Mouse (Mus musculus) heart, postnatal 14 days (tissue): ENCODE measurements at regions not wholly inside any gene's neighbourhood (a gene's known extent, or its start where the extent isn't known, plus 50 kb on each side); places are given as distances from the start of the nearest gene placed in this dataset.
A peak's percentile ranks its signal among the peaks of the same experiment; 100 is the strongest.

Experiments
- DNase-seq, 2 experiments: peaks; one replicate each; pipeline ENCODE4 v3.0.0; 2021 to 2022
- intact Hi-C: fragments of 180-260 bp; cut with DNase I; formaldehyde crosslinking; loops from one replicate; pipeline ENCODE4 v1.15.1; 2025

DNA sequence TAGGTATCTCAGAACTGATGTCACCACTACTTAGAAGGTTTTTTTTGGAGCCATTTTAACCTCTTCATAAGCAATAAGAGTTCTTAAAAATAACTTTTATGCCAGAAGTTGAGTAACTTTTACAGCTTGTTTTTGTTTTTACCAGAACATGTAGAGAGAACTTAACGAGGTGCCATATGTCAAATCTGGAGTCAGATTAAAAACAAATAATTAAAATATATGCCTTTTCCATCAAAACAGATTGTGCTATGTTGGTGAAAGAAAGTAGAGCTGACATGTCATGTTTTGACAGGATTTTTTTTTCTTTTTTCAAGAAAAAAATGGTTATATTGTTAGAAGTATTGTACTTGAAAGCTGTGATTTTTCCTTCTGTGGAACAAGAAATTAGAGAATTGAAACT, 349.4 kb downstream of the Dcdc2c start:
- DNase-seq = no peak
- intact Hi-C loops = no loop called here

DNA sequence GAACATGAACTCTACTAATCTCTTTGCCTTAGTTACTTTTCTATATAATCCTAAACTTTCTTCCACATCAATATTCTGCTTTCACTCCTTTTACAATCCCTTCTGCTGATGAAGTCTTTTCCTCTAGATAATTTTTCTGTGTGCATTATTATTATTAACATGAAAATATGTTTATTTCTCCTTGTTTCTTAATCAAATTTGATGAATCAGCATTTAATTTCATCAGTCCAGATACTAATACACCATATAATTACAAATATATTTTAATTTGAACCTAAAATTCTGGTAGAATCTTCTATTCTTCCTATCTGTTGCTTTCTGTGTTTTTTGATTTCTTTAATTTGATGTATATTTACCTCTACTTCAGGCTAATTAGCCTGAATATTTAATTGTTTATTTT, 365.5 kb downstream of the Dcdc2c start:
- DNase-seq = no peak
- intact Hi-C loops = no loop called here

DNA sequence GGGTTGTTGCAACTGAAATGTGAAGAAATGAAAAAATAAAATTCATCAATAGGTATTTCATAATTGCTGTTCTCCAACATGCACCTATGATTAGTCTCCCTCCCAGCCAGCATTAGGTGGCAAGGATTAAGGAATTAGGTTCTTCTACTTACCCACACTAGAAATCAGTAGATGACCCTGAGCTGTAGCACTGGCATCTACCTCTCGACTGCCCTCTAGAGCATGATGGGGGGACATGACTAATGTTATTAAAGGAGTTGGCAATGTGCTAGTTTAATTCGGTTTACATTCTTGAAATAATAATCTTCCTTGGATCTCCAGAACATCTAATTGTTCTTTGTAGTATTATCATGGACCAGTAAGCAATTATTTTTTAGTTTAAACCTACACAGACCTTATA, 370.9 kb downstream of the Dcdc2c start:
- intact Hi-C loops = no loop called here
- no peak for DNase-seq

DNA sequence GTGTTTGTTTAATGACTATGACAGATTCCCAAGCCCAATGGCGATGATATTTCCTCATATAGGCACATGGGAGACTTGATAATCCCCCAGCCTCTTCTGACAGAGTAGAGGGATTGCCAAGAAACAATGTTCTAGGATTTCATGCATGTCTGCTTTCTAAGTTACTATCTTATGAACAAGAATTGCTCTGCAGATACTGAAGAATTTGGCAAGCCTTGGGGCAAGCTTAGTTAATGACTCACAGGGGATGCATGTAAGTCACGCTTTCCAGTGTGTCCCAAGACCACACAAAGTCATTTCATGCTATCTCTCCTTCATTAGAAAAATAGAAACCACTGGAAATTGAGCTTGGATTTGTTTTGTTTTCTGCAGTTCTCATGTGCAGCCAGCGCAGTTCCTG, 376.2 kb downstream of the Dcdc2c start:
- DNase-seq = peak in 1 of 2 experiments; percentile 1
- intact Hi-C loops = no loop called here

DNA sequence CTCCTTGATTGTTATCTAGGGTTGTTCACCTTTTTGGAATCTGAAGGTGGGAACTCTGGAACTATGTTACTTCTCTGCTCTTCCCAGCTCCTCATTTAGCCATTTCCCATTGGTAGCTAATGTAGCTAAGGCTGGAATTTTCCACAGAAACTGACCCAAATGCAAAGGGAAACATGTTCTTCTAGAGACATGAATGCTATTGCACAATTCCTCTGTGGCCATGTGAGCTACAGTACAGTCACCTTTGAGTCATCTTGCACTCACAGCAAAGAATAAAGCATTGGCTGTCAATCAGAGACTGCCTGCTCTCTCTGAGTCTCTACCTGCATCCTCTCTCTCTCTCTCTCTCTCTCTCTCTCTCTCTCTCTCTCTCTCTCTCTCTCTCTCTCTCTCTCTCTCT, 378.1 kb downstream of the Dcdc2c start:
- intact Hi-C loops = no loop called here

DNA sequence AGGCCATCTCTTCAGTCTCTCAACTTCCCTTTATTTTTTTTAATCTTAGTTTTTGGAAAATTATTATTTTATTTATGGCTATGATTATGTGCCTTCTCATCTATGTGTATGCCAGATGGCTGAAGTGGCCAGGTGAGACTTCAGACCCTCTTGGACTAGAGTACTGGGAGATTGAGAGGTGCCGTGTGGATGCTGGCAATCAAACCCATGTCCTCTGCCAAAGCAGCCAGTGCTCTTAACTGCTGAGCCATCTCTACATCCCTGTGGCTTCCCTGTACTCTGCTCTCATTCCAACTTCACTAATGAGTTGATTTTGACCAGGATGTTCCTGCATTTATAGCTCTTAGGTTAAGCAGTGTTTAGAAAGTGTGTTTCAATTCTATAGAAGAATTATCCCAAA, 393.4 kb downstream of the Dcdc2c start:
- DNase-seq = no peak
- intact Hi-C loops = no loop called here

More for the DNA sequence above, 378.1 kb downstream of the Dcdc2c start:
- no peak for DNase-seq

DNA sequence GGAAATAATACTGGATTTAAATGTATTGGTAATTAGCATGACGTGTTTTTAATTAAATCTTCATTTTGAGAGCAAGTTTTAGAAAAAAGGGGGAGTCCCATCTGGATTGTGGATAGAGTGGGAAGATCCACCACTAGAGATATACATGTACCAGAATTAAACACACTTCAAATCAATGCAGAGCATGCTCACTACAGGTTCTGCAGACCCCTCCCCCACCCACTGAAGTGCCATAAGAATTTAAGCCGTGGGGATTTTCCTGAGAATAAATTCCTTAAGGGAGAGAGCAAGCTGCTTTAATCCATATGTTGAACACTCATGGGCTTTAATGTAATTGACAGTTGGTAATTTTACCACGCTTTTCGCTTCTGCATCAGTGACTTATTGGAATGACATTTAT, 401.4 kb downstream of the Dcdc2c start:
- no peak for DNase-seq
- intact Hi-C loops = no loop called here

DNA sequence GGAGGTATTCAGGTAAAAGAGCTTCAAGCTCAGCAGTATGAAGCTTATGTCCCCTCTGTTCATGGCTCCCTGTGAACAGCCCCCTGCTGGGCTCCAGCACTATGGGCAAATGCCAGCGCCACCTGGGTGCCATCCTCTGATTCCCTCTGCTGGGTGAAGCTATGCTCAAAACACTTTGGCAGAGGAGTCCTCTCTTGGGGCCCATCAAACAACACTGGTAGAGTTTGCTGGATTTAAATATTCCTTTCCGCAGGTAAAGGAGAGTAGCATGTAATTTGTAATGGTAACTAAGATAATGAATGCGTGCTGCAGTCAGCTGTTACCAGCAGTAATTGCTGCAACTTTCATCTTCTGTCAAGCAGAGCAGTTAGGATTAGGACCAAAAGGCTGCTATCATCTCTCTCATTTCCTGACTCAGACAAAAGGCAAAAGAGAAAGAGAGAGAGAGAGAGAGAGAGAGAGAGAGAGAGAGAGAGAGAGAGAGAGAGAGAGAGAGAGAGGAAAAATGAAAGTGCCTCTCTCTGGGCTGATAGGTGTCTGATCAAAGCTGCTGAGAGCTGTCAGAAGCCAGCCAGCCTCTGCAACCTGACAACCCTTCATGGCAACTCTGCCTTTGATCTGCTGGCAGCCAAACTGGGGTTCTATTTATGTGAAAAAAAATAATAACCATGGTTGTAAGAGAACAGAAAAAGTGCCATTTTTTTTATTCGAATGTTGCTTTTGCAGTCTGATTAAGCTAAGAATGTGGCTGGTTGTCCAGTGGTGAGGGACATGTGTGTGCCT, 416.2 kb downstream of the Dcdc2c start:
- intact Hi-C loops = no loop called here
- DNase-seq = no peak

DNA sequence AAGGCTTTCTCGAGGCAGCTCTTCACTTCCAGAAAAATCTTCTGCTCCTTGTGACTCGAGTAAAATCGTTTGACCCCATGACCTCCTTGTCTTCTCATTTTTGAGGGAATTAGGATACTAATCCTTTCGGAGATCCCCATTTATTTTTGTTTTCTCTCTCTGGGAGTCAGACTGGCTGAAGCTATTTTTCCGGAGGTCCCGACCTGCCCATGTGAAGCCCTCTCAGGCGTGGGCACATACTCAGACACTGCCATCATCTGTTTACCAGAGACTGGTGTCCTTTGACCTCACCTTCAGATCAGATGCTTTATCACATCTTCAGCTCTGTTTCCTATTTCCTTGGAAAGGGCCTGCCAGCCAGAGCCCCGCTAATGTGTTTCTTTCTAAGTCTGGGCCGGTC, 429.4 kb downstream of the Dcdc2c start:
- intact Hi-C loops = no loop called here
- no peak for DNase-seq

DNA sequence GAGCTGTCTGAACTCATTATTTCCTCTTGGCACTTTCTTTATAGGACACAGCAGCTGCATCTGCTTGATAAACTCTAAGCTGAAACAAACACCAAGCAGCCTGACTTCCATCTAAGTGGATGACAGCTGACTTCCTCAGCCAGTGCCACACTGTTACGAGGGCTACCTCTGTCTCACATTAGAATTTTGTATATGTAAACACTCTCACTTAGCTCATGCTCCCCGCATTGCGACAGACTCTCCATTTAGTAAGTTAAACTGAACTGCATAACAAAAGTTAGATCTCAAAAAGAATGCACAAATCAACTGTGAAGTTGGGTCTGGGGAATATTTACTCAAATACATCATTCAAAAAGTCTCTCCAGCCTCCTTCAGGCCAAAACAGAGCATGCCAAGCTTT, 432.1 kb downstream of the Dcdc2c start:
- intact Hi-C loops = no loop called here
- peak; percentile 1 to 2 for DNase-seq

DNA sequence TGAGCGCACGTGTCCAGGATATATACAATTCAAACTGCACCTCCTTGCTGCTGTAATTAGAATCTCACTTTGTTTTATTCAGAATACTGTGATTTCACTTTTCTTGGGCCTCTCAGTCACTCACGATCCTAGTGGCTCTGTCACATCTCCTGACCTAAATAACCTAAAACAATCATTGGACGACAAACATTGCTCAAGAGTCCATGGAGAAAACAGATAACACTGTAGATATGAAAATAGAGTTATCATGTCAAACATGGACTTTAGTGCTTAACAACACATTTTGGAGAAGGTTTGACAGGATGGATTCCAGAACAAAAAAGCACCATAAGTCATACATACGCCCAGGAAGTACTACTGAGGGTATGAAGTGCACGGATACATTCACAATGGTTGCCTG, 461.5 kb downstream of the Dcdc2c start:
- intact Hi-C loops = no loop called here
- no peak for DNase-seq

DNA sequence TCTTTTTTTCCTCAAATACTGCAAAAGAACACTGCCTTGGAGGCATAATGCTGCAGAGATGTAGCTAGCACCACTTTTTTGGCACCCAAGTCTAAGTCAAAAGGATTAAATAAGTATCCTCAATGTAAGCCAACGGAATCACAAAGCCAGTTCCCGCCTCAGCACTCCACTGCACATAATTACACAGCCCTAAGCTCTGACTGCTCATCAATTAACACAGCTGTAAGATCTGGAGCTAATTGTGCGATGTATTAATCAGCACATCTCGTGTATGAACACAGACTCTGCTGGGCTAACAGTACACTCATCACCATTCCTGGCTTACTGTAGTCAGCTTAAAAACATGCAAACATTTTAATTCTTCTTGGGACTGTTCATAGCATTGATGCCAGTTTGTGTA, 466.7 kb downstream of the Dcdc2c start:
- no peak for DNase-seq
- intact Hi-C loops = no loop called here

DNA sequence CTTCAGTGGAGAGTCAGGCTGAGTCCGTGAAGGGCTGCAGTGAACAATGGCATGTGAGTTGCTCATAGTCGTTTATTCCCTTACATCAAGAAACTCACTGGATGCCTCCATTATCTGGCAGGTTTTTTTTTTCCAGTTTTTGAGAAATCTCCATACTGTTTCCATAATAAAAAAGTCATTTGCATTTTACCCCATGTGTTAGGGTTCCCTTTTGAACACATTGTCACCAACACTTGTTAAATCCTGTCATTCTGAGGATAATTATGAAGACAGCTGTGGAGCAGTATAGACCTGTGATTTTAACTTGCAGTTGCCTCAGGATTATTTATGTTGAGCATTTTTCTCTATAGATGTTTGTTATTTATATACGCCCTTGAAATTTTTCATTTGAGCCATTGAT, 475.6 kb downstream of the Dcdc2c start:
- no peak for DNase-seq
- intact Hi-C loops = no loop called here

DNA sequence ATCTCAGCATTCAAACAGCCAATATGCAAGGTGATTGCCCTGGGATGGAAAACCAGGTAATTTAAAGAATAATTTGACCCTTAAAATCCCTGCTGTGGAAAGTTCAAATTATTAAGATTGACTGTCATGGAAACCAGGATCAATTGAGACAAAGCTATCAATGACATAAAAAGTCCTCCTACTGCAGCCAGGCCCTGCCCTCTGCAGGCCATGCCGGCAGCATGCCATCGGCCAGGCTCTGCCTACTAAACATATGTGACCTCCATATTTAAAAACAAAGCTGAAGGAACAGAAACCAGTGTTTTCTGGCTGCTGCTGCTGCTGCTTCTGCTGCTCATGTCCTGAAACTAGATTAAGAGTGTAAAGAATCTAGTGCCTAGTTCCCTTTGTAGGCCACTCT, 483.6 kb downstream of the Dcdc2c start:
- intact Hi-C loops = no loop called here
- DNase-seq = no peak

DNA sequence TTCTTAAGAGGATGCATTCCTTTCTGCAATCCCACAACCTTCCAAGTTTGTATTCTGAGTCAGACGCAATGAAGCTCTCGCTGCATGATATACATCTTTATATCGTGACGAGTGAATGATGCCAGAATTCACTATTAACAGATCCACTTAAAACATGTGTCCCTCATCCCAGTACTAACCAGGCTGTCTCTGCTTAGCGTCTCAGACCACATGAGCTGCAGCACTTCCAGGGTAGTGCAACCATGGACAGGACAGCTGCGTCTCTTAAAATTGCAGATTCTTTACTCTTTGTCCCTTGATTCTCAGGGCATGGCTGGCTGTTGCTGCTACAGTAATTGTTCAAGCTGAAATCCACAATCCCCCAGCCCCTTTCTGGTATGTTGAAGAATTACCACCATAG, 491.9 kb downstream of the Dcdc2c start:
- intact Hi-C loops = no loop called here
- no peak for DNase-seq

DNA sequence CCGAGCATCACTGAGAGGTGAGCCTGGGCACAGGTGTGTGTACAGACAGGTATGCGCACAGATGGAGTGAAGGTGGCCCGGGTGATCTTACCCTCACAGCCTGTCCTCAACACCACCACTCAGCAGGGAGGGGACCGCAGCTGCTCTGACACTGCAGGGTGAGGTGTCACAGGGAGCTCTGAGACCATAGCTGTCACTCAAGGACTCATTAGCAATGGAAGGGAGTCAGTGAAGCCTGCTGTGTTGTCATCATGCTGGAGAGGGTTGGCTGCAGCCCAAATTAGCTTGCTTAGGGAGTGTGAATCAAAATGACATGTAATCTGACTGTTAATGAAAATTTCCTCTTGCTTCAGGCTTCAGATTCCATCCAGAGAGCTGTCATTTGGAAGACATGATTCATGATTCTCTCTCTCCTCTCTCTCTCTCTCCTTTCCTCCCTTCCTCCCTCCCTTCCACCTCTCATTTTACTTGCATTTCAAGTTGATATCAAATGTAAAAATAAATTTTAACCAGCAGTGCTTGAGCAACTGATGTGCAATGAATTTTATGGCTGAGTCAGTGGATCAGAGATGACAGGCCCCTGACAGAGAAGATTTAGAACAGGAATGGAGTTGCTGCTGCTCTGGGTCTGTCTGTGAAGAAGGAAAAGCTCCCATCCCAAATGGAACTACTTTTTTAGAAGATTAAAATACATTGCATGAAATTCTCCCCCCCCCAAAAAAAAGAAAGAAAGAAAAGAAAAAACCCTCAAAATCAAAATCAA, 496.5 kb downstream of the Dcdc2c start:
- no peak for DNase-seq
- intact Hi-C loops = no loop called here

DNA sequence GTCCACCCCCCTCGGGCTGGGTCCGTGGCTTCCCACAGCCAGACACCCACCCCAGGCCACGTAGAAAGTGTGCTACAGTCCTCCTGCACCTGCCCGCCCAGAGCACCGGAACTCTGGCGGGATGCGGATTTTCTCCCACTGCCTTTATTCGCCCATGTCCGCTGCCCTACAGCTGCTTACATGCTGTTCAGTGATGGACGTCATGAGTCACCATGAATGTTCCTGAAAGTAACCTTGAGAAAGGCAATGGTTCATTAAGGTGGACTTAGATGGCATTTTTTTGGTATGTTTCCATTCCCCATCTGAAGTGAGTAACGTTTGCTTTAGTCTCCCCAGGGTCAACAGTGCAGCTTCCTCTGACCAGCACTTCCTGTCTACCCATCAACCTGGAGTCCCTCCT, 497.8 kb downstream of the Dcdc2c start:
- DNase-seq = no peak
- intact Hi-C loops = no loop called here

DNA sequence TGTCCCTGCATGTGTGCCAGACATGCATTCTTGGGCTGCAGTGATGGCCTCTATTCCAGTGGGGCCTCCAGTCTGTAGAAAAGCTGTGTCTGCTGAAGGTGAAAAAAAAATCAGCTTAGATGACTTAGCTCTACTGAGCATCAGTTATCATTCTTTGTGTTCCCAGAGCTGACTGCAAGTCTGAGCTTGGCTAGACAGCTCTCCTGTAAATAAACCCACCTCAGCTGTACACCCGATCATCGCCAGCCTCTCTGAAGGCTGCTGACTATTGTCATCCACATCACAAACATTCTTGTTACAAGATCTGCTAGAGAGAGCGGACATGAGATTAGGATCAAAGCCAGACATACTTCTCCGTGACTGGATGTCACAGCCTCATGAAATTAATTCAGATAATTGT, 504.2 kb downstream of the Dcdc2c start:
- intact Hi-C loops = no loop called here
- no peak for DNase-seq

DNA sequence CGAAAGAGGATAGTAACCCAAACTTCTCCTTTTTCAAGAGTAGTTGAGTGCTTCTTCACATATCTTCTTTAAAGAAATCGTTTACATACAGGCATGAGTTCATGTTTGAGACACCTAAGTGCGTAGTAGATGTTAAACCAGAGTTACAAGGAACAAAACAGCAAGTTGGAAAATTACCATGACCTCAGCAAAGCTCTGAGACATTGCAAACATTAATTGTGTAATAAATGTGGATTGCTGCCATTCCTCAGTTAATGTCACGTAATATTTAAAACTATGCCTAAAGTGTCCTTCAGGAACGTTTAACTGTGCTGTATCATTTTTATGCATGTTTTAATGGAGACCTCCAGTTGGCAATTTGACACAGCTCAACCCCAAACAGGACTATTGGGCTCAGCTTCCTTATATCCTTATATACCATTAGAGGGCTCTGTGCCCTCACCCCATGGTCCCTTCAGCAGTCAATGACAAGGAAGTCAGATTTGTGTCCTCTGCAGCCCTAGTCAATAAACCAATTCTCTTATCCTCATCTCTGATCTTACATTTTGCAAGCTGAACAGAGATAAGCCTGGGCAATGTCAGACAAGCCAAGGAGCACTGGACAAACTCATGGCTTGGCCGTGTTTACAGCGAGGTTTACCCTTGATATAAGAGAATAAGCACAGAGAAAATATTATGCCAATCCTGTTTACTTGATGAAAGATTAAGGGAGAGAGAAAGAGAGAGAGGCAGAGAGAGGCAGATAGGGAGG, 513.9 kb downstream of the Dcdc2c start:
- intact Hi-C loops = no loop called here
- DNase-seq = no peak

DNA sequence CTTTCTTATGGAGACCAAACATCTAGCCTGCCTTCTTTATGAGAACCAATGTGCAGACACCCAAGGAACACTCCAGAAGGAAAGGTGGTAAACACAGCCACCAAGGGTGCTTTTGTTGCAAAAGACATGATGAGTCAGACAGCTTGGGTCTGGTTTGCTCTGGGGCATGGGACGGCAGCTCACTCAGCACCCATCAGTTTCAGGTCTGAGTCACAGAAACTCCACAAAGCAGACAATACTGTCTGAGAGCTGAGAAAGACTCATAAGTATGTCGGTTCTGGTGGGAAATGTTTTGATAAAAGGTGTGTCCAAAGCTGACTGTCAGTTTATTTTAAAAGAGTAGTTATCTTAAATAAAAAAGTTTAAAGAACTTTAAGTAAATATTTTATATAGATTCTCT, 553.0 kb downstream of the Dcdc2c start:
- intact Hi-C loops = no loop called here
- DNase-seq = no peak

DNA sequence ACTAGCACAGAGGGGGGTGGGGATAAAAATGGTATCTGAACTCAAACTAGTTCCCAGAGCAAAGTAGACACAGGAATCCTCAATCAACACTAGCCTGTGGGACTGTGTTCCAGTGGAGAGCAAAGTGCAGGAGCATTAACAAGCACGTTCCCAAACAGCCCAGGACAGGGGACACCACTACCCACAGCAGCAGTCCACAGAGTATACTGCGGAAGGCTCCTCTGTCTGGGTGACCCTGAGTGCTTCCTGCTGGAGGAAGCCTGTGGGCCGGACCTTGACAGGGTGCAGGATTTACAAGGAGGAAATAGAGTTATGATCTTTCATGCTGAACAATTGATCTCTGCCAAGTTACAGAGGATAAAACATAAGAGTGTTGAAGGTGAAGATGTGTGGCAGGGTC, 560.0 kb downstream of the Dcdc2c start:
- no peak for DNase-seq
- intact Hi-C loops = no loop called here
